Mouse (Mus musculus): Measurements from ENCODE around the gene Phlpp2.

- no peak for TF ChIP-seq CTCF (conservative IDR thresholded peaks at IDR 0.05; ENCODE audit: low read length)
- no peak for TF ChIP-seq NANOG (IDR thresholded peaks at IDR 0.05; ENCODE audit: borderline replicate concordance, low read length)
- no peak for TF ChIP-seq POU5F1 (IDR thresholded peaks at IDR 0.05; ENCODE audit: borderline replicate concordance, low read length)
Observed at GRCm38 (mm10) chr8:109945694-109946093, 77.4 kb downstream of the Phlpp2 start.
